Mouse (Mus musculus): Measurements from ENCODE around the gene Mrpl51.

DNA sequence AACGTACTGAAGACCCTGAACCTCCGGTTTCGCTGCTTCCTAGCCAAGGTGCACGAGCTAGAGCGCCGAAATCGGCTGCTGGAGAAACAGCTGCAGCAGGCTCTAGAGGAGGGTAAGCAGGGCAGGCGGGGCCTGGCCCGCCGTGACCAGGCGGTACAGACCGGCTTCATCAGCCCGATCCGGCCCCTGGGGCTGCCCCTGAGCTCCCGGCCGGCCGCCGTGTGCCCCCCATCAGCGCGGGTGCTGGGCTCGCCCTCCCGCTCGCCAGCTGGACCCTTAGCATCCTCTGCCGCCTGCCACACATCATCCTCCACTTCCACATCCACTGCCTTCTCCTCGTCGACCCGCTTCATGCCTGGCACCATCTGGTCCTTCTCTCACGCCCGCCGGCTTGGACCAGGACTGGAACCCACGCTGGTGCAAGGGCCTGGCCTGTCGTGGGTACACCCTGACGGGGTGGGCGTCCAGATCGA lies 46.1 kb upstream of the Mrpl51 start:
- TF ChIP-seq CTCF (IDR thresholded peaks at IDR 0.05), result no peak
- no peak for TF ChIP-seq EP300 (IDR thresholded peaks at IDR 0.05; ENCODE audit: insufficient read depth, low read depth, low read length)
